Mouse (Mus musculus): ENCODE measurements at regions not wholly inside any gene's neighbourhood (a gene's known extent, or its start where the extent isn't known, plus 50 kb on each side); places are given as distances from the start of the nearest gene placed in this dataset.

DNA sequence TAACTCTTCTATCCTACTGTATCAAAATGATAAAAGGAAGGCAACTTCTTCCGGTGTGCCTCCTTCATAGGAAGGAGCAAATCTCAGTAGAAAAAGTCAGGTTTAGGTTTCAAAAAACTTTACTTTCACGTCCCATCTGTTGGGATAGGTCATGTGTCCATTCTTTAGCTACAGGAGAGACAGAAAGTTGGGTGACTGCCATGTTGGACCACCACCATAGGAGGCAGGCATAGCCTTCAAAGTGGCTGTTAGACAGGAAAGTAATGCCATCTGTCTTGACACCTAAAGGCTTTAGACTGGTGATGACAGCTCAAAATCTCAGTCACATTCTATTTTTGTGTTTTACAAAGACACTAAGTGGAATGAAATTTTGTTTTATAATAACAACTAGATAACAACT is 90.3 kb upstream of the Ctsc start:
- TF ChIP-seq CTCF (IDR thresholded peaks at IDR 0.05; ENCODE audit: low read depth) (no peak), EP300 (IDR thresholded peaks at IDR 0.05; ENCODE audit: low read depth) (no peak)
